Mouse (Mus musculus) adrenal gland, postnatal 36 days (tissue): ENCODE measurements around the gene Jtb. TPM values are rescaled to one million over a fixed set of nuclear protein-coding genes. Genes with fewer than 3 reads are reported as not detected.
A peak's percentile ranks its signal among the peaks of the same experiment; 100 is the strongest.

Experiments
- DNase-seq, 2 experiments: peaks; one replicate each; pipeline ENCODE4 v3.0.0; 2021; ENCODE audit warnings: mixed read lengths in 1 of 2
- total RNA-seq, 2 experiments: library from RNA; stranded (reverse); gene quantifications; 2 replicates each; pipeline ENCODE4 v1.2.3; 2021

Gene Jtb
- total RNA-seq, 2 experiments from 2014 or later: 63.2 to 70.8 TPM

- no peak for DNase-seq
Observed at GRCm38 (mm10) chr3:90263121-90263771, 31.8 kb downstream of the Jtb start.

GRCm38 (mm10) chr3:90264687-90265033, 33.3 kb downstream of the Jtb start:
- no peak for DNase-seq

GRCm38 (mm10) chr3:90265034-90265931, 33.9 kb downstream of the Jtb start, which contains the start of gene Dennd4b:
TSS of gene Dennd4b (plus strand) at chr3:90265185.
- peak; percentile 95 to 97 for DNase-seq

GRCm38 (mm10) chr3:90265932-90266741, 34.7 kb downstream of the Jtb start:
- no peak for DNase-seq

- DNase-seq: no peak
Observed at GRCm38 (mm10) chr3:90266901-90267775, 35.7 kb downstream of the Jtb start.

GRCm38 (mm10) chr3:90268190-90268589, 36.8 kb downstream of the Jtb start:
- DNase-seq: no peak

- DNase-seq: no peak
Observed at GRCm38 (mm10) chr3:90268971-90269370, 37.6 kb downstream of the Jtb start.

GRCm38 (mm10) chr3:90270784-90271183, 39.4 kb downstream of the Jtb start:
- DNase-seq: no peak

- no peak for DNase-seq
Observed at GRCm38 (mm10) chr3:90272170-90272569, 40.8 kb downstream of the Jtb start.

- no peak for DNase-seq
Observed at GRCm38 (mm10) chr3:90273855-90274254, 42.5 kb downstream of the Jtb start.

- DNase-seq: no peak
Observed at GRCm38 (mm10) chr3:90275286-90275685, 43.9 kb downstream of the Jtb start.

GRCm38 (mm10) chr3:90276858-90277257, 45.5 kb downstream of the Jtb start:
- no peak for DNase-seq

GRCm38 (mm10) chr3:90277793-90278192, 46.4 kb downstream of the Jtb start:
- no peak for DNase-seq

- DNase-seq: no peak
Observed at GRCm38 (mm10) chr3:90278211-90278610, 46.8 kb downstream of the Jtb start.

- no peak for DNase-seq
Observed at GRCm38 (mm10) chr3:90279216-90279615, 47.8 kb downstream of the Jtb start.

- no peak for DNase-seq
Observed at GRCm38 (mm10) chr3:90279743-90280142, 48.3 kb downstream of the Jtb start.

- no peak for DNase-seq
Observed at GRCm38 (mm10) chr3:90280708-90281107, 49.3 kb downstream of the Jtb start.

GRCm38 (mm10) chr3:90284150-90284549, 52.8 kb downstream of the Jtb start:
- DNase-seq: no peak
